Mouse (Mus musculus) hindlimb bud, embryonic 11.5 days (tissue): ENCODE data around the gene Gm4498.
"Not testable (repeated sequence)": the region's sequence is repeated elsewhere in the genome, so short reads cannot be mapped to it uniquely, and the experiment has no call there.

Experiments
- DNase-seq: peaks from one replicate; pipeline ENCODE4 v3.0.0-alpha.2; 2012; ENCODE audit warnings: low read depth, low spot score; ENCODE audit errors: extremely low spot score

Gm4498 gene

DNA sequence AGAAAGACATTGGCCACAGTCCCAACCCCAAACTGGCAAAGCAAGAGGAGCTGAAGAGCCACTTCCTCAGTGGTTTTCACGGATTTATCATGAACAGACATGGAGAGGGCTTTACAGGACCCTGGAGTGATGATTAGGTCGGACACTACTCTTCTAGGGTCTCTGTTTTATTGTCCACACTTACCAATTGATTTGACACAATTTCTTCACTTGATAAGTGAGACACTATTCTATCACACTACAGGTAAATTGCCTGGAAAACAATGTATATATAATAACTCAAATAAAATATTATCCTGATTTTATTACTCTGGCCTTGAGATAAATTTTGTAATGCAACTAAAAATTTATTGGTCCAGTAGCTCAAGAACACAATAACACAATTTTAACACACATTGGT, at the start of gene Gm4498:
Gm4498 (minus strand) TSS at position 101 of the 400 bp plus-strand sequence.
- DNase-seq = not testable (repeated sequence)

DNA sequence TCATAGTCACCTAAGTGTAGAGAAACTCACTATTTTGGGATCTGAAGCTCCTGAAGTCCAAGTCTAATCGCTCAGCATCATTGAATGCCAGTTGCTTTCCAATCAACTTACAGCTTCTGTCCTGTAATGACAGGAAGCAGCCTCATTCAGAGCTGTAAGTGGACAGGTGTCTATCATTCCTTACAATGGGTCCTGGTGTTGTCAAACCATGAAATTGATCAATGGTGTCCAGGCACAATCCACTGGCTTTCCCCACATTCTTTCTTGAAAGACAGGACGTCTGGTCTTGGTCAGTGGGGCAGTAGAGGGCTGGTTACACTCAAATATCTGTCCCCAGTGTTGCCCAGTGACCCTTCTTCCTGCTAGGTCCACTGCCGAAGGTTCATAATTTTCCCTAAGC, 29.1 kb upstream of the Gm4498 start, which contains the start of gene Gm5890:
Gm5890 (minus strand) TSS at position 101 of the 400 bp plus-strand sequence.
- not testable (repeated sequence) for DNase-seq

DNA sequence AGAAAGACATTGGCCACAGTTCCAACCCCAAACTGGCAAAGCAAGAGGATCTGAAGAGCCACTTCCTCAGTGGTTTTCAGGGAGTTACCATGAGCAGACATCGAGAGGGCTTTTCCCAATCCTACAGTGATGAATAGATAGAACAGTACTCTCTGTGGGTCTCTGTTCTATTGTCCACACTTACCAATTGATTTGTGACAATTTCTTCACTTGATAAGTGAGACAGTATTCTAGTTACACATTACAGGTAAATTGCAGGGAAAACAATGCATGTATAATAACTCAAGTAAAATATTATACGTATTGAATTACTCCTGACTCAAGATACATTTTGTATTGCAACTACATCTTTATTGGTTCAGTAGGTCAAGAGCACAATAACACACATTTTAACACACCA, 28.1 kb downstream of the Gm4498 start, which contains the start of gene Gm6164:
Gm6164 (minus strand) TSS at position 101 of the 400 bp plus-strand sequence.
- DNase-seq = not testable (repeated sequence)

DNA sequence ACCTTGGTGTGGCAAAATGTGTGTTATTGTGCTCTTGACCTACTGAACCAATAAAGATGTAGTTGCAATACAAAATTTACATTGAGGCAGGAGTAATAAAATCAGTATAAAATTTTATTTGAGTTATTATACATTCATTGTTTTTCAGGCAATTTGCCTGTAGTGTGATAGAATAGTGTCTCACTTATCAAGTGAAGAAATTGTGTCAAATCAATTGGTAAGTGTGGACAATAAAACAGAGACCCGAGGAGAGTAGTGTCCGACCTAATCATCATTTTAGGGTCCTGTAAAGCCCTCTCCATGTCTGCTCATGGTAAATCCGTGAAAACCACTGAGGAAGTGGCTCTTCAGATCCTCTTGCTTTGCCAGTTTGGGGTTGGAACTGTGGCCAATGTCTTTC, 40.2 kb downstream of the Gm4498 start, which contains the start of gene Vmn1r95:
Vmn1r95 (plus strand) TSS at position 301 of the 400 bp plus-strand sequence.
- not testable (repeated sequence) for DNase-seq
